Mouse (Mus musculus) megakaryocyte, embryonic 14.5 days (primary cell): Measurements from ENCODE around the gene B4galt5.

Source experiments
- FLI1 ChIP-seq: IDR thresholded peaks from 2 replicates; pipeline ENCODE4 v1.6.1; 2012; ENCODE audit warnings: low read length, inconsistent platforms, mixed read lengths
- GATA1 ChIP-seq: IDR thresholded peaks from 3 replicates; pipeline ENCODE4 v1.6.1; 2012; ENCODE audit warnings: mixed read lengths, low read length, inconsistent platforms, borderline replicate concordance

- TF ChIP-seq GATA1 = no peak
- no peak for TF ChIP-seq FLI1
Observed at GRCm38 (mm10) chr2:167261106-167261505, 87.9 kb downstream of the B4galt5 start.
